Mouse (Mus musculus): Measurements from ENCODE around the gene Galnt18. TPM values are rescaled to one million over a fixed set of nuclear protein-coding genes. Genes with fewer than 3 reads are reported as not detected.

The Galnt18 gene
- polyA plus RNA-seq, 1 experiment from 2014 or later, result 112 TPM

DNA sequence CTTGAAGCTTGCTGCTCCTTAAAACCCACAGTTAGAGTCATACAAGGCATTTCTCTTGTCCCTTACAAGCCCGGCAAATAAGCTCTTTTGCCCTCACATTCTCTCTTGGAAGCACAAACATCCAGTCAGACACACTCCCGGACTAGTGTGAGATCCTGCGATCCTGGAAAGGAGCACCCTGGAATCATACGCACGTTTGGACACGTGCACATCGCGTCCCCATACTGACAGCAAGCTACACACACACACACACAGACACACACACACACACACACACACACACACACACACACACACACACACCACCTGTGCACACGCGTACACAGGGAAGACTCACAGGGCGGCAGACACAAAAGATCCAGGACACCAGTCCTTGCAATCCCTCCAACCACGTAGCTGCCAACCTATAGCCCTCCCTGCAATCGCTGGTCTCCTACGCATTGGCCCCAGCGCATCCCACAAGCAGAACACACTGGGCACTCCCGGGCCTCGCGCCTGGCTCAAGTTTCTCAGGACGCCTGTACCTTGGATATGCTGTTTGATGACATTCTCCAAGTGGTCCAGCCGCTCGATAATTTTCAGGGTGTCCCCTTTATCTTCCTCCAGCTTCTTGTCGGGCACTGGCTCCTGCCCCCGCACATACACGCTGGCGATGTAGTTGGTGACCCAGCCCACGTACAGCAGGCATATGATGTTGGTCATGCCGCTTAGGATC lies 831 bp downstream of the Galnt18 start:
- 0 out of 2 replicates have a peak, but pooled peaks have one; percentile 0 for ATAC-seq
- WGBS, result 10% methylated on average over 27 of the region's 27 CpGs
- H3K27ac ChIP-seq (ENCODE audit: low read length), result peak overlapping the region; percentile 75

DNA sequence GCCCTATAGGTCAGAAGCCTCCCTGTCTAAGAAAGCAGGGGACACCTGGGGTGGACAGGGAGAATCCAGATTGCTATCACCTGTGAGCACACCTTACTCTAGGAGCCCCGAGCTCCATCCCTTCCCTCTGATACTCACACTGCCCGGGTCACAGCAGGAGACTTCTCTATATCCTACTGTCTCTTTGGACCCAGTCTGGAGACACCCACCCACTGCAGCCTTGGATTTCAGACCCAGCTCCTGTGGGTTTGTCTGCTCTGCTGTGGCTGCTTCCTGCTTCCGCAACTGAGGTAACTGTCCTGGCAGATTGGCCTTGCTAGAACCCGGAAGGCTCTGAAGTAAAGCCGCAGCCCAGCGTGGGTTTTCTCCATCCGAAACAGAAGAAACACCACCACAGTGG lies 1.6 kb downstream of the Galnt18 start:
- Histone ChIP-seq H3K27ac (ENCODE audit: low read length) (no peak overlapping the region), H3K9me3 (ENCODE audit: low read length) (no peaks in the 10 kb centered on the region), H3K9ac (replicated peaks; ENCODE audit: low read depth) (peak overlapping the region; percentile 44; the same call in 1 of the 2 replicates), H3K4me3 (ENCODE audit: low read depth, low read length) (peak overlapping the region; percentile 62), H3K4me2 (replicated peaks; ENCODE audit: low read depth, low read length) (peak overlapping the region; percentile 79), H3K36me3 (ENCODE audit: insufficient read depth, low read length) (no peaks in the 10 kb centered on the region), H3K27me3 (replicated peaks; ENCODE audit: insufficient read depth, low read length) (no peaks in the 10 kb centered on the region), H3K4me1 (ENCODE audit: insufficient read depth, low read depth, low read length) (peaks cover 10% of the 10 kb centered on the region; the same call in 1 of the 2 replicates)
- no peak for TF ChIP-seq CTCF (IDR thresholded peaks at IDR 0.05)
- ATAC-seq (no peak), DNase-seq (ENCODE audit: low spot score) (no peak)
- WGBS, result 53% methylated on average over 7 of the region's 7 CpGs

More for the DNA sequence above, 831 bp downstream of the Galnt18 start:
- no peak for TF ChIP-seq CTCF (IDR thresholded peaks at IDR 0.05)
- no peak for TF ChIP-seq EP300 (IDR thresholded peaks at IDR 0.05)
- Histone ChIP-seq H3K4me3 (ENCODE audit: low read depth, low read length) (peak overlapping the region; percentile 62), H3K9ac (replicated peaks; ENCODE audit: low read depth) (peak overlapping the region; percentile 44), H3K9me3 (ENCODE audit: low read length) (no peaks in the 10 kb centered on the region), H3K27me3 (replicated peaks; ENCODE audit: insufficient read depth, low read length) (no peaks in the 10 kb centered on the region), H3K4me1 (ENCODE audit: insufficient read depth, low read depth, low read length) (peaks cover 7% of the 10 kb centered on the region; the same call in 1 of the 2 replicates), H3K36me3 (ENCODE audit: insufficient read depth, low read length) (no peaks in the 10 kb centered on the region), H3K4me2 (replicated peaks; ENCODE audit: low read depth, low read length) (peak overlapping the region; percentile 79)
- DNase-seq (ENCODE audit: low spot score), result no peak

DNA sequence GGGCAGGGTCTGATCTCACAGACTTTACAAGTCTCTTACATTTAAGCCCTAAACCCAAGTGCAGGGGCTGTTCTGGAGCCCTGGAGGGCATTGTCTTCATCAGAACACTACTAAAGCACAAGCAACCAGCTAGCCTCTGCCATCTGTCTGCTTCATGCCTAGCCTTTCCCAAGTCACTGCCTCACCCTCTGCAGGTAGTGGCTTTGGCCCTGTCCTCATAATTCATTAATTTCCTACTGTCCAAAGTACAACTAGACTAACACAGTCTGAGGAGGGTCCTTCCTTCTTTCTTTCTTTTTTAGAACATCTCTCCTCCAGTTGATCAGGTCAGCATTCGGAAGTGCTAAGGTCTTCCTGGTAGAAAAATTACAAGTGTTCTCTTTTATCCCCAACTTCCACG lies 2.6 kb downstream of the Galnt18 start:
- Histone ChIP-seq H3K4me1 (ENCODE audit: insufficient read depth, low read depth, low read length) (peaks cover 19% of the 10 kb centered on the region; the same call in 1 of the 2 replicates), H3K9ac (replicated peaks; ENCODE audit: low read depth) (no peak overlapping the region; the same call in 1 of the 2 replicates), H3K27me3 (replicated peaks; ENCODE audit: insufficient read depth, low read length) (no peaks in the 10 kb centered on the region), H3K36me3 (ENCODE audit: insufficient read depth, low read length) (no peaks in the 10 kb centered on the region), H3K4me3 (ENCODE audit: low read depth, low read length) (peak overlapping the region; percentile 62), H3K9me3 (ENCODE audit: low read length) (no peaks in the 10 kb centered on the region), H3K27ac (ENCODE audit: low read length) (no peak overlapping the region), H3K4me2 (replicated peaks; ENCODE audit: low read depth, low read length) (peak overlapping the region; percentile 79)
- 65% methylated on average over 2 of the region's 2 CpGs for WGBS
- DNase-seq (ENCODE audit: low spot score) (no peak), ATAC-seq (no peak)
- TF ChIP-seq CTCF (IDR thresholded peaks at IDR 0.05) (no peak), EP300 (IDR thresholded peaks at IDR 0.05) (no peak)

GRCm38 (mm10) chr7:111776160-111776559 lies 3.6 kb downstream of the Galnt18 start:
- Histone ChIP-seq H3K4me1 (ENCODE audit: insufficient read depth, low read depth, low read length) (peaks cover 26% of the 10 kb centered on the region; the same call in 1 of the 2 replicates), H3K27ac (ENCODE audit: low read length) (no peak overlapping the region), H3K4me2 (replicated peaks; ENCODE audit: low read depth, low read length) (peak overlapping the region; percentile 79), H3K27me3 (replicated peaks; ENCODE audit: insufficient read depth, low read length) (no peaks in the 10 kb centered on the region), H3K9ac (replicated peaks; ENCODE audit: low read depth) (no peak overlapping the region), H3K4me3 (ENCODE audit: low read depth, low read length) (peak overlapping the region; percentile 62; the same call in 1 of the 2 replicates), H3K9me3 (ENCODE audit: low read length) (no peaks in the 10 kb centered on the region), H3K36me3 (ENCODE audit: insufficient read depth, low read length) (no peaks in the 10 kb centered on the region)
- WGBS, result 35% methylated on average over 7 of the region's 7 CpGs
- ATAC-seq (no peak), DNase-seq (ENCODE audit: low spot score) (no peak)
- TF ChIP-seq EP300 (IDR thresholded peaks at IDR 0.05), result no peak
- no peak for TF ChIP-seq CTCF (IDR thresholded peaks at IDR 0.05)

- Histone ChIP-seq H3K9ac (replicated peaks; ENCODE audit: low read depth) (no peak overlapping the region), H3K4me1 (ENCODE audit: insufficient read depth, low read depth, low read length) (peaks cover 24% of the 10 kb centered on the region; the same call in 1 of the 2 replicates), H3K4me2 (replicated peaks; ENCODE audit: low read depth, low read length) (peak overlapping the region; percentile 22; the same call in 1 of the 2 replicates), H3K36me3 (ENCODE audit: insufficient read depth, low read length) (no peaks in the 10 kb centered on the region), H3K27ac (ENCODE audit: low read length) (0 out of 2 replicates have a peak overlapping the region, but pooled peaks have one; percentile 28), H3K4me3 (ENCODE audit: low read depth, low read length) (no peak overlapping the region), H3K27me3 (replicated peaks; ENCODE audit: insufficient read depth, low read length) (no peaks in the 10 kb centered on the region), H3K9me3 (ENCODE audit: low read length) (no peaks in the 10 kb centered on the region)
- TF ChIP-seq CTCF (IDR thresholded peaks at IDR 0.05) (no peak), EP300 (IDR thresholded peaks at IDR 0.05) (peak; percentile 86)
- DNase-seq (ENCODE audit: low spot score) (peak; percentile 83), ATAC-seq (peak; percentile 86)
- 54% methylated on average over 2 of the region's 2 CpGs for WGBS
Observed at GRCm38 (mm10) chr7:111772398-111772797, 7.4 kb downstream of the Galnt18 start.

DNA sequence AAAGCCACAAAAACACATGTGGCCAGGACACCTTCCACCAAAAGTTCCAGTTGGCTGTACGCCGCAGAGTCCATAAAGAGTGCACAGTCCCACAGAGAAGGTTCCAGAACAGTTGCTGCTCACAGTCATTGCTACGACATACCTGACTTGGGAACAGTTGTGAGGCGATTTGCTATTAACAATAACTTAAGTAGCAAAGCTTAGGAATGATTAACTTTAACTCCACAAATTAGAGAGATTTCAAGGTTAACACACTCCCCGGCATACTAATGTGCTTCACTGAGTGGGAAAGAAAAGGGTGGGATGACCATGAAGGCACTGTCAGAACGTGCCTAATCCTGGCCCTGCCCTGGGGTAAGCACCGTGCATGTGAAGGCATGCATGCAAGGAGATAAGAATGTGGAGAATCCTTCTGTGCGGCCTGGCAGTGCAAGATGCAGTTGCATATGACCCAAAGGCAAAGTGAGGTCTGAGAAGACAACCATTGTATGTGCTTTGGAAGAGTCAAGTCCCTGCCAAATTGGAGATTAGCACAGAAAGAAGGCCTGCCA lies 8.5 kb downstream of the Galnt18 start:
- peak; percentile 46 for DNase-seq (ENCODE audit: low spot score)
- Histone ChIP-seq H3K27me3 (replicated peaks; ENCODE audit: insufficient read depth, low read length) (no peaks in the 10 kb centered on the region), H3K4me2 (replicated peaks; ENCODE audit: low read depth, low read length) (peak overlapping the region; percentile 22; the same call in 1 of the 2 replicates), H3K36me3 (ENCODE audit: insufficient read depth, low read length) (no peaks in the 10 kb centered on the region), H3K27ac (ENCODE audit: low read length) (no peak overlapping the region), H3K4me1 (ENCODE audit: insufficient read depth, low read depth, low read length) (peaks cover 28% of the 10 kb centered on the region), H3K9me3 (ENCODE audit: low read length) (no peaks in the 10 kb centered on the region), H3K9ac (replicated peaks; ENCODE audit: low read depth) (no peak overlapping the region), H3K4me3 (ENCODE audit: low read depth, low read length) (no peak overlapping the region)
- ATAC-seq, result peak; percentile 22; the same call in 1 of the 2 replicates
- WGBS, result 65% methylated on average over 8 of the region's 8 CpGs
- no peak for TF ChIP-seq CTCF (IDR thresholded peaks at IDR 0.05)
- no peak for TF ChIP-seq EP300 (IDR thresholded peaks at IDR 0.05)
